In the genomic region with DNA sequence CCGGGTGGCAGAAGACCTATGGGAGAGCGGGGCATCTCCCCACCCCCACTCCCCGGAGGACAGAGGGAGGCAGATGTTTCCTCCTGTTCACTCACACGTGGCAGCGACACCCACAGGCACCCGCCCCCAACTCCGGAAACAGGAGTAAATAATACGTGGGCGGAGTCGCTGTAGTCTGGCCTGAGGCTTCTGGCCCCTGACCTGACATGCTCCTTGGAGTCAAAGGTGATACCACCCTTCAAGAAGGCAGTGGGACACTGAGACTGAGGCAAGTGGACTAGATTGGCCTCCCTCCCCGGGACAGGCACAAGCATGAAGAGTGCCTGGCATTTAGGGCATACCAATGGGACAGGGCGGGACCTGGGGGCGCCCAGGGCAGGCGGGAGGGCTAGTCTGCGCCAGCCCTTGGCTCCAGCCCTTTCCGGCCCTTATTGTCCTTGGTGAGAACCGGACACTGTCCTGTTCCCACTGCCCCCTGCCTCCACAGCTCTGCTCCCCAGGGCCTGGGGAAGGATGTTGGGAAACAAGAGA, we compare ENCODE assay signal across 8 mouse cellular contexts. TPM values are rescaled to one million over a fixed set of nuclear protein-coding genes. Genes with fewer than 3 reads are reported as not detected.
DNase-seq lines count a peak whose midpoint lies in the region; ATAC-seq and TF ChIP-seq lines count a peak whose summit lies in the region.

No protein-coding gene starts in this region.

- intact Hi-C loops in heart, adult 2 months (cut with DNase I), result loop anchor here (1.0 to 2.0 kb wide), 2 partner anchors 15 to 27 kb away; no protein-coding TSS in a partner anchor

- peak overlapping the region; percentile 54 for H3K4me2 ChIP-seq in intestine, postnatal 0 days (replicated peaks; ENCODE audit: low read depth)
- H3K4me2 ChIP-seq in lung, embryonic 14.5 days, result peak overlapping the region; percentile 41

- whole genome bisulfite sequencing in heart, adult 2 months, result 4% methylated on average over 17 of the region's 17 CpGs
- 12% methylated on average over 17 of the region's 17 CpGs for WGBS in intestine, postnatal 0 days
- WGBS in lung, embryonic 14.5 days, result 5% methylated on average over 17 of the region's 17 CpGs

- TF ChIP-seq POLR2A in heart, adult 2 months (IDR thresholded peaks at IDR 0.05; ENCODE audit: insufficient read depth, low read depth, low read length), result peak; percentile 15; the same call in 1 of the 2 replicates

- DNase-seq in B cell, adult 2 months, result peak; percentile 77 to 78
- peak; percentile 79 for DNase-seq in MN1 (ENCODE audit: low spot score)
- peak; percentile 83 to 88 for DNase-seq in heart, adult 2 months
- peak; percentile 70 for DNase-seq in lung, embryonic 14.5 days
- DNase-seq in frontal cortex, postnatal 10 days (ENCODE audit: low spot score in 2 of 2), result no peak
- no peak for DNase-seq in cerebellum, adult 18-20 months

- TF ChIP-seq EP300 in heart, adult 2 months (IDR thresholded peaks at IDR 0.05; ENCODE audit: insufficient read depth, low read depth, low read length), result peak; percentile 85

- no peak for TF ChIP-seq CTCF in heart, adult 2 months (IDR thresholded peaks at IDR 0.05)
- TF ChIP-seq CTCF in intestine, postnatal 0 days (IDR thresholded peaks at IDR 0.05; ENCODE audit: low read depth), result peak; percentile 16; the same call in 1 of the 2 replicates
- TF ChIP-seq CTCF in lung, embryonic 14.5 days (IDR thresholded peaks at IDR 0.05; ENCODE audit: low read depth), result no peak

- ATAC-seq in intestine, postnatal 0 days, result peak; percentile 22; the same call in 1 of the 2 replicates
- peak; percentile 54 for ATAC-seq in lung, embryonic 14.5 days (ENCODE audit: insufficient read depth)
- ATAC-seq in neutrophil, adult 5-6 weeks (ENCODE audit: extremely low read depth, insufficient number of reproducible peaks, low FRiP score, poor library complexity, severe bottlenecking), result peak; percentile 76

- no peaks in the 10 kb centered on the region; the same call in 1 of the 2 replicates for H3K36me3 ChIP-seq in heart, adult 2 months (ENCODE audit: control insufficient read depth, insufficient read depth, low read length)
- peaks cover 6% of the 10 kb centered on the region; the same call in 1 of the 2 replicates for H3K36me3 ChIP-seq in intestine, postnatal 0 days (ENCODE audit: control insufficient read depth, insufficient read depth)
- peaks cover 12% of the 10 kb centered on the region for H3K36me3 ChIP-seq in lung, embryonic 14.5 days (ENCODE audit: insufficient read depth)

- H3K27ac ChIP-seq in heart, adult 2 months, result peak overlapping the region; percentile 94
- H3K27ac ChIP-seq in intestine, postnatal 0 days (ENCODE audit: low read depth, low read length), result peak overlapping the region; percentile 41; the same call in 1 of the 2 replicates
- H3K27ac ChIP-seq in lung, embryonic 14.5 days (ENCODE audit: low read depth), result peak overlapping the region; percentile 56; the same call in 1 of the 2 replicates

- peaks cover 14% of the 10 kb centered on the region for H3K4me1 ChIP-seq in heart, adult 2 months (ENCODE audit: control insufficient read depth, insufficient read depth, low read length)
- 0 out of 2 replicates have a peak, but pooled peaks cover 12% of the 10 kb centered on the region for H3K4me1 ChIP-seq in intestine, postnatal 0 days (replicated peaks; ENCODE audit: control insufficient read depth, insufficient read depth, low read length)
- H3K4me1 ChIP-seq in lung, embryonic 14.5 days (ENCODE audit: insufficient read depth), result peaks cover 15% of the 10 kb centered on the region

- peak overlapping the region; percentile 37 for H3K4me3 ChIP-seq in heart, adult 2 months
- no peak overlapping the region for H3K4me3 ChIP-seq in intestine, postnatal 0 days (ENCODE audit: low read depth, low read length)
- H3K4me3 ChIP-seq in lung, embryonic 14.5 days (ENCODE audit: low read depth, low read length), result no peak overlapping the region

- no peaks in the 10 kb centered on the region for H3K79me2 ChIP-seq in heart, adult 2 months (replicated peaks; ENCODE audit: control insufficient read depth, insufficient read depth, low read length)

- no peaks in the 10 kb centered on the region for H3K27me3 ChIP-seq in heart, adult 2 months (ENCODE audit: control insufficient read depth, insufficient read depth, low read length)
- H3K27me3 ChIP-seq in intestine, postnatal 0 days (replicated peaks; ENCODE audit: control insufficient read depth, insufficient read depth, low read length), result no peaks in the 10 kb centered on the region
- no peaks in the 10 kb centered on the region for H3K27me3 ChIP-seq in lung, embryonic 14.5 days (ENCODE audit: insufficient read depth, low read length)

- no peaks in the 10 kb centered on the region for H3K9me3 ChIP-seq in intestine, postnatal 0 days (ENCODE audit: control insufficient read depth)
- no peaks in the 10 kb centered on the region for H3K9me3 ChIP-seq in lung, embryonic 14.5 days (ENCODE audit: low read depth, low read length)

- H3K9ac ChIP-seq in heart, adult 2 months (ENCODE audit: low read depth, low read length), result peak overlapping the region; percentile 66
- H3K9ac ChIP-seq in intestine, postnatal 0 days (ENCODE audit: low read depth, low read length), result no peak overlapping the region
- no peak overlapping the region; the same call in 1 of the 2 replicates for H3K9ac ChIP-seq in lung, embryonic 14.5 days

RNA-seq across cellular contexts. Expression of a gene that starts 5.3 kb away (rescaled TPM):
- total RNA-seq in heart, adult 2 months (2021), result under 1 TPM; 0.39 to 0.96 TPM
- 1.4 and 1.9 TPM in 2 replicates for polyA plus RNA-seq in heart, adult 2 months (2012; rRNA removed)
- polyA plus RNA-seq in intestine, postnatal 0 days (2015; fragmentation: Nextera tagmentation; extraction: Ambion mirVana), result 1.2 and 1.3 TPM in 2 replicates
- polyA plus RNA-seq in lung, embryonic 14.5 days (2014; fragmentation: Nextera tagmentation; extraction: Ambion mirVana), result 5.7 and 6.3 TPM in 2 replicates
- total RNA-seq in neutrophil, adult 5-6 weeks (2017), result 2.2 and 2.3 TPM in 2 replicates

RNA-seq across cellular contexts. Expression of a gene that starts 5.7 kb away (rescaled TPM):
- total RNA-seq in heart, adult 2 months (2021), result 10 to 100 TPM; 80.7 to 95.7 TPM
- polyA plus RNA-seq in heart, adult 2 months (2012; rRNA removed), result 84.3 and 116 TPM in 2 replicates
- 273 and 281 TPM in 2 replicates for polyA plus RNA-seq in intestine, postnatal 0 days (2015; fragmentation: Nextera tagmentation; extraction: Ambion mirVana)
- 293 and 312 TPM in 2 replicates for polyA plus RNA-seq in lung, embryonic 14.5 days (2014; fragmentation: Nextera tagmentation; extraction: Ambion mirVana)
- 52.2 and 53.9 TPM in 2 replicates for total RNA-seq in neutrophil, adult 5-6 weeks (2017)

RNA-seq across cellular contexts. Expression of a gene that starts 7.7 kb away (rescaled TPM):
- total RNA-seq in heart, adult 2 months (2021), result 10 to 100 TPM; 54.3 to 58.2 TPM
- polyA plus RNA-seq in heart, adult 2 months (2012; rRNA removed), result 140 and 160 TPM in 2 replicates
- polyA plus RNA-seq in intestine, postnatal 0 days (2015; fragmentation: Nextera tagmentation; extraction: Ambion mirVana), result 120 and 128 TPM in 2 replicates
- polyA plus RNA-seq in lung, embryonic 14.5 days (2014; fragmentation: Nextera tagmentation; extraction: Ambion mirVana), result 118 and 119 TPM in 2 replicates
- total RNA-seq in neutrophil, adult 5-6 weeks (2017), result 25.7 and 30.4 TPM in 2 replicates

RNA-seq across cellular contexts. Expression of a gene that starts 18.9 kb away (rescaled TPM):
- total RNA-seq in heart, adult 2 months (2021), result 10 to 100 TPM; 17.3 to 23.3 TPM
- polyA plus RNA-seq in heart, adult 2 months (2012; rRNA removed), result 105 and 111 TPM in 2 replicates
- 57.4 and 61.8 TPM in 2 replicates for polyA plus RNA-seq in intestine, postnatal 0 days (2015; fragmentation: Nextera tagmentation; extraction: Ambion mirVana)
- polyA plus RNA-seq in lung, embryonic 14.5 days (2014; fragmentation: Nextera tagmentation; extraction: Ambion mirVana), result 58.5 and 60.2 TPM in 2 replicates
- total RNA-seq in neutrophil, adult 5-6 weeks (2017), result 99.3 and 112 TPM in 2 replicates

RNA-seq across cellular contexts. Expression of a gene that starts 22.6 kb away (rescaled TPM):
- under 1 TPM; 0.39 to 0.47 TPM for total RNA-seq in heart, adult 2 months (2021)
- polyA plus RNA-seq in heart, adult 2 months (2012; rRNA removed), result 0.67 and 6.2 TPM in 2 replicates
- 3.5 and 6.7 TPM in 2 replicates for polyA plus RNA-seq in intestine, postnatal 0 days (2015; fragmentation: Nextera tagmentation; extraction: Ambion mirVana)
- polyA plus RNA-seq in lung, embryonic 14.5 days (2014; fragmentation: Nextera tagmentation; extraction: Ambion mirVana), result 43.0 and 50.4 TPM in 2 replicates
- total RNA-seq in neutrophil, adult 5-6 weeks (2017), result 4.5 and 7.1 TPM in 2 replicates

Comparison
In these comparisons a context has a peak if more than half of its experiments do, and no peak if none do; other contexts are left out.
1. DNase-seq: peak in B cell, adult 2 months (2 of 2), MN1 (single experiment), heart, adult 2 months (2 of 2) and lung, embryonic 14.5 days (single experiment); none in frontal cortex, postnatal 10 days (0 of 2) and cerebellum, adult 18-20 months (0 of 2).
2. H3K27ac ChIP-seq: peak in every context shown above with its lines; median percentile 94 in heart, adult 2 months; 56 in lung, embryonic 14.5 days; 41 in intestine, postnatal 0 days.
3. ATAC-seq: peak in every context shown above with its lines; median percentile 76 in neutrophil, adult 5-6 weeks; 54 in lung, embryonic 14.5 days; 22 in intestine, postnatal 0 days.